Comparison of ENCODE assay signal across 9 mouse cellular contexts in the genomic region with DNA sequence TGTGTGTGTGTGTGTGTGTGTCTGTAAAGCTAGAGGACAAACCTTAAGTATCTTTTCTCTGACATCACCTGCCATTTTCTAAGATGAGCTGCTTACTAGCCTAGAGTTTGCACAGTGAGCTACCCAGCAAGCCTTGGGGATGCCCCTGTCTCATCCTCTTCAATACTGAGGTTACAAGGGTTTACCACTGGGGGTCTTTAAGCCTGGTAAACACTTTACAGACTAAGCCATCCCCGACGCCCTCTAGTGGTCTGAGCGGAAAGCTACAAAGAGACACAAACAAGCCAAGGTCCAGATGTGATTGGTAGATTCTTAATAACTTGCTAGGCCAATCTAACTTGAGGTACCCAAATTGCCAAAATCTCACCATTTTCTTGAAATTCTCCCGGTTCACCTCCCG.
A peak's percentile ranks its signal among the peaks of the same experiment; 100 is the strongest.
DNase-seq lines count a peak whose midpoint lies in the region; ATAC-seq lines count a peak whose summit lies in the region.
"Had no signal": no experiment of that assay in that cellular context is flagged by ENCODE, and none has a peak within 500 bp of the region (broad histone marks: within the 10 kb centered on the region; RNA-seq: fewer than 3 reads in every experiment).

No protein-coding gene starts in this region.

- H3K9ac ChIP-seq in hindbrain, embryonic 16.5 days (ENCODE audit: low read depth, low read length): no peak overlapping the region
- H3K9ac ChIP-seq: neural tube, embryonic 13.5 days had no signal

- no peak overlapping the region for H3K27ac ChIP-seq in hindbrain, embryonic 10.5 days
- H3K27ac ChIP-seq in hindbrain, embryonic 16.5 days (ENCODE audit: low read depth, low read length): no peak overlapping the region
- no peak overlapping the region for H3K27ac ChIP-seq in limb, embryonic 10.5 days
- H3K27ac ChIP-seq: neural tube, embryonic 13.5 days had no signal

- no peaks in the 10 kb centered on the region for H3K36me3 ChIP-seq in hindbrain, embryonic 10.5 days
- no peaks in the 10 kb centered on the region for H3K36me3 ChIP-seq in hindbrain, embryonic 16.5 days (ENCODE audit: control insufficient read depth, insufficient read depth, low read length)
- H3K36me3 ChIP-seq in limb, embryonic 10.5 days: no peaks in the 10 kb centered on the region
- H3K36me3 ChIP-seq: neural tube, embryonic 13.5 days had no signal

- peaks cover 8% of the 10 kb centered on the region; the same call in 1 of the 2 replicates for H3K4me1 ChIP-seq in hindbrain, embryonic 10.5 days (replicated peaks)
- no peaks in the 10 kb centered on the region for H3K4me1 ChIP-seq in hindbrain, embryonic 16.5 days (ENCODE audit: control insufficient read depth, insufficient read depth, low read depth, low read length)
- H3K4me1 ChIP-seq in limb, embryonic 10.5 days: peaks cover 10% of the 10 kb centered on the region
- H3K4me1 ChIP-seq: neural tube, embryonic 13.5 days had no signal

- peak; percentile 49 for DNase-seq in hindbrain, embryonic 10.5 days (ENCODE audit: low spot score)
- DNase-seq in thymus, postnatal 0 days (ENCODE audit: low spot score): peak; percentile 65
- no peak for DNase-seq in thymus, adult 18-20 months
- peak; percentile 72 for DNase-seq in limb, embryonic 10.5 days (ENCODE audit: low spot score)
- no peak for DNase-seq in spleen, adult 18-20 months
- no peak for DNase-seq in T-cell, adult 2 months (ENCODE audit: low spot score)
- DNase-seq in right cerebral cortex, postnatal 36 days (ENCODE audit: low spot score in 2 of 2): no peak

- no peak overlapping the region for H3K4me3 ChIP-seq in hindbrain, embryonic 10.5 days
- H3K4me3 ChIP-seq in hindbrain, embryonic 16.5 days (ENCODE audit: low read length): no peak overlapping the region
- H3K4me3 ChIP-seq in limb, embryonic 10.5 days: no peak overlapping the region
- H3K4me3 ChIP-seq: neural tube, embryonic 13.5 days had no signal

- H3K27me3 ChIP-seq in hindbrain, embryonic 10.5 days (ENCODE audit: insufficient read depth, poor library complexity, severe bottlenecking): no peaks in the 10 kb centered on the region
- H3K27me3 ChIP-seq in hindbrain, embryonic 16.5 days (replicated peaks; ENCODE audit: control insufficient read depth, insufficient read depth, low read length): no peaks in the 10 kb centered on the region
- no peaks in the 10 kb centered on the region for H3K27me3 ChIP-seq in limb, embryonic 10.5 days (ENCODE audit: low read depth, poor library complexity, severe bottlenecking)
- H3K27me3 ChIP-seq: neural tube, embryonic 13.5 days had no signal

- H3K4me2 ChIP-seq in hindbrain, embryonic 16.5 days (ENCODE audit: low read length): no peak overlapping the region
- H3K4me2 ChIP-seq: neural tube, embryonic 13.5 days had no signal

- WGBS in hindbrain, embryonic 10.5 days: 10% methylated on average over 5 of the region's 5 CpGs
- 14% methylated on average over 5 of the region's 5 CpGs for WGBS in hindbrain, embryonic 16.5 days
- 9% methylated on average over 5 of the region's 5 CpGs for WGBS in limb, embryonic 10.5 days

- no peak for ATAC-seq in hindbrain, embryonic 16.5 days

- H3K9me3 ChIP-seq in hindbrain, embryonic 10.5 days: no peaks in the 10 kb centered on the region
- no peaks in the 10 kb centered on the region for H3K9me3 ChIP-seq in hindbrain, embryonic 16.5 days (ENCODE audit: control insufficient read depth, low read length)
- H3K9me3 ChIP-seq in limb, embryonic 10.5 days (replicated peaks): no peaks in the 10 kb centered on the region
- H3K9me3 ChIP-seq: neural tube, embryonic 13.5 days had no signal

Comparison
In these comparisons a context has a peak if more than half of its experiments do, and no peak if none do; other contexts are left out.
1. DNase-seq: peak in hindbrain, embryonic 10.5 days (single experiment), thymus, postnatal 0 days (single experiment) and limb, embryonic 10.5 days (single experiment); none in thymus, adult 18-20 months (0 of 2), spleen, adult 18-20 months (0 of 2), T-cell, adult 2 months (single experiment) and right cerebral cortex, postnatal 36 days (0 of 2).